Mouse (Mus musculus): ENCODE results near the gene Syap1. TPM values are rescaled to one million over a fixed set of nuclear protein-coding genes. Genes with fewer than 3 reads are reported as not detected.
"Not testable (repeated sequence)": the region's sequence is repeated elsewhere in the genome, so short reads cannot be mapped to it uniquely, and the experiment has no call there.

Gene Syap1
- polyA plus RNA-seq, 1 experiment from 2014 or later: 49.4 TPM

DNA sequence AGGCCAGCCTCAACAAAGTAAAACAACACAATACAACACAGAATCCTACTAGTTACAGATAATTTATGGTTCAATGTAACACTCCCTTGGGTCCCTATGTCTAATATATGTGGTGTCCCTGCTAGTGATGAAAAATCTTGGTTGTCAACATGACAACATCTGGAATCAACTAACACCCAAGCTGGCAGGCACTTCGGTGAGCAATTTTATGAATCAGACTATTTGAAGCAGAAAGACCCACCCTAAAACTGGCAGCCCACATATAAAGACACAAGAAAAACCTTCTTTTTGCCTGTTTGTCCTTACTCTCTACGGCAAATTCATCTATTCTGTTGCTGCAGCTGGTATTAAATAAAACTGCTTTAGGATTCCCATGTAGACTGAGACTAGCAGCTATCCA lies 14.5 kb downstream of the Syap1 start:
- Histone ChIP-seq H3K27ac (no peak overlapping the region), H3K9me3 (no peaks in the 10 kb centered on the region), H3K4me2 (replicated peaks) (no peak overlapping the region), H3K4me3 (no peak overlapping the region), H3K27me3 (no peaks in the 10 kb centered on the region), H3K36me3 (0 out of 2 replicates have a peak, but pooled peaks cover 5% of the 10 kb centered on the region), H3K9ac (no peak overlapping the region), H3K4me1 (no peaks in the 10 kb centered on the region)
- no peak for ATAC-seq (ENCODE audit: insufficient number of reproducible peaks, insufficient read depth, low FRiP score, low TSS enrichment)
- WGBS: 71% methylated on average over 2 of the region's 2 CpGs

DNA sequence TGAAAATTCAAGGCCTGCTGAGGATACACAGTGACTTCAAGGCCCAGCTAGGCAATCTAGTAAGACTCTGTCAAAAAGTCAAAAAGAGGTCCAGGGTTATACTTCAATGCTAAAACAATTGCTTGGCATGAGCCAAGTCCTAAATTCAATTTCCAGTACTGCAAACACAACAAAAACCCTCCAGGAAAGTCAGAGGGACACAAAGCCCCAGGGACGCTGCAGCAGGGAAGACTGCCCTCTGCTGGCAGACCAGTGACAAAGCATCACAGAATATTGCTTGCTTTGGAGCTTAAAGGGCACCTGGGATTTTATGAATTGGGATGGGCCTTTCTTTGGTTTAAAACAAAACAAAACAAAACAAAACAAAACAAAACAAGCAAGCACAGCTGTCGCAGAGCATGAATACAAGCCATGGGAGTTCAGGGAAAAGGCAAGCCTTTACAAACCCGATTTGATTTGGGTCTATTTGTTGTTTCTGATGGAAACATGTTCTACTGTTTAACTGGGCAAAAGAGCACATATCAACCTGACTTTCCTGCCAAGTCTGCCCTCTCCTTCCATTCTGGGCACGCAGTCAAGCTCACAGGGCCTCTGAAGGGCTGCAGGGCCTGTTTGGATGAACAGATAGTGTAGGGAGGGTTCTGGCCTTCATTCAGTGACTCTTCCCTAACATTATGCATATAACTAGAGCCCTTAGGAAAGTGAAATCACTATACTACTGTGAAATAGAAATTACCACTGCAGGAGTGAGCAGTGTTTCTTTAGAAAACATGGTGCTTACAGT lies 16.3 kb downstream of the Syap1 start:
- no peak for ATAC-seq (ENCODE audit: insufficient number of reproducible peaks, insufficient read depth, low FRiP score, low TSS enrichment)
- 0 out of 2 replicates have a peak, but pooled peaks cover 5% of the 10 kb centered on the region for H3K36me3 ChIP-seq
- no peak overlapping the region for H3K27ac ChIP-seq
- no peaks in the 10 kb centered on the region for H3K9me3 ChIP-seq
- H3K4me3 ChIP-seq: no peak overlapping the region
- no peak overlapping the region for H3K4me2 ChIP-seq (replicated peaks)
- no peak overlapping the region for H3K9ac ChIP-seq
- 55% methylated on average over 4 of the region's 4 CpGs for whole genome bisulfite sequencing
- no peaks in the 10 kb centered on the region for H3K27me3 ChIP-seq
- H3K4me1 ChIP-seq: no peaks in the 10 kb centered on the region

DNA sequence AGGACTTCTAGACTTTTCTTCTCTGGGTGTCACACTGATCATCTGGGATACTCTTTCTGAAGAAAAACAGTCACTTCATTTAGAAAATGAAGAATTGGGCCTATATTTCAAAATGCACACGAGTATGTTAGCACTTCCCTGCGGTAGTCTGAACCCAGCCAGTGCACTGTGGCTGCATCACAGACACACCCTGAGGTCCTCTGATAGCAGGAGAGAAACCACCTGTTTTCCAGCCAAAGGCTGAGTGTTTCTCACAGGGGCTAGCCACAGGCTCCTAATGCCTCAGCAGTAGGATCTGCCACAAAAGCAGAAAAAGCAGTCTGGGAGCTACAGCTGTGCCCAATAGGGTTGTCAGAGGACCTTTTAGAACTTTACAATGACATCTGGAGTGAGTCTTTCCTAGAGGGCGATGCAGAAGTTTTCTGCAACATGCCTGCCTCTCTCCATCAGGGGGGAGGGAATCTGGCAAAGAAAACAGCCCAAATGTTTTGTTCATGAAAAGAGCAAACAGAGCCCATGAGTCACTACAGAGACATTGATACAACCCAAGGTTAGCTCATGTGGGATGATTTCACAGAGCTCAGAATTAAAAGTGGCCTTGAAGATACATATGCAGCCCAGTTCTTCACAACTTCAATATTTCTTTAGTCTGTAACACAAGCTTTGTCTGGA lies 19.8 kb downstream of the Syap1 start:
- ATAC-seq (ENCODE audit: insufficient number of reproducible peaks, insufficient read depth, low FRiP score, low TSS enrichment): no peak
- Histone ChIP-seq H3K4me2 (replicated peaks) (no peak overlapping the region), H3K9me3 (no peaks in the 10 kb centered on the region), H3K9ac (no peak overlapping the region), H3K4me1 (no peaks in the 10 kb centered on the region), H3K36me3 (0 out of 2 replicates have a peak, but pooled peaks cover 5% of the 10 kb centered on the region), H3K4me3 (no peak overlapping the region), H3K27ac (no peak overlapping the region), H3K27me3 (no peaks in the 10 kb centered on the region)
- 79% methylated on average over 3 of the region's 3 CpGs for WGBS

DNA sequence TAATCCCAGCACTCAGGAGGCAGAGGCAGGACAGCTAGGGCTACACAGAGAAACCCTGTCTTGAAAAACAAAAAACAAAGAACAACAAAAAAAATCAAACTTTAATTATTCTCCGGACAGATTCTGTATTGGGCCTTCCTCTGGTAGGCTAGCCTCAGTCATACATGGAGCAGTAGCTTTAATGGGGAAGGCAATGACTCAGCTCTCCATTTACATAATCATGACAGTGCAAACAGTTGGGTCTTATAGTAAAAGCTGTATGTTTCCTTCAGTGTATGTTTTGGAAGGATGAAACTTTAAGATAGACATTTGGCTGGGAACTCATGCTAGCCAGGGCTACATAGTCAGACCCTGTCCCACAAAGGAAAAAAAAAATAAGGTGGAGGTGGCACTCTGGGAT lies 39.6 kb downstream of the Syap1 start:
- no peak for ATAC-seq (ENCODE audit: insufficient number of reproducible peaks, insufficient read depth, low FRiP score, low TSS enrichment)
- H3K27ac ChIP-seq: no peak overlapping the region
- no peak overlapping the region for H3K9ac ChIP-seq
- no peak overlapping the region for H3K4me2 ChIP-seq (replicated peaks)
- no peaks in the 10 kb centered on the region for H3K27me3 ChIP-seq
- H3K9me3 ChIP-seq: no peaks in the 10 kb centered on the region
- whole genome bisulfite sequencing: 94% methylated on average over 1 of the region's 1 CpGs
- H3K4me1 ChIP-seq: no peaks in the 10 kb centered on the region
- no peak overlapping the region for H3K4me3 ChIP-seq
- no peaks in the 10 kb centered on the region for H3K36me3 ChIP-seq

DNA sequence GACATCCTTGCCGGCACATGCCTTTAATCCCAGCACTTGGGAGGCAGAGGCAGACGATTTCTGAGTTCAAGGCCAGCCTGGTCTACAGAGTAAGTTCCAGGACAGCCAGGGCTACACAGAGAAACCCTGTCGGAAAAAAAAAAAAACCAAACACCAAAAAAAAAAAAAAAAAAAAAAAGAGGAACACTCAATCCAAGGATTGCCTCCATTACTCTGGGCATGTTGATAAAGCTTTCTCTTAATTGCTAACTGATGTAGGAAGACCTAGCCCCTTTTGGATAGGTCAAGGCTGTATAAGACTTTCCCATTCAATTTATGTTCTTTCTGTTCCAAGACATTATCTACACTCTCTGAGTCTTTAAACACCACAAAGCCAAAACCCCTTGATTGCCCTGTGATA lies 42.7 kb downstream of the Syap1 start:
- H3K9ac ChIP-seq: no peak overlapping the region
- H3K4me3 ChIP-seq: no peak overlapping the region
- H3K4me2 ChIP-seq (replicated peaks): no peak overlapping the region
- H3K27ac ChIP-seq: no peak overlapping the region
- no peaks in the 10 kb centered on the region for H3K9me3 ChIP-seq
- H3K36me3 ChIP-seq: no peaks in the 10 kb centered on the region
- WGBS: 86% methylated on average over 3 of the region's 3 CpGs
- ATAC-seq (ENCODE audit: insufficient number of reproducible peaks, insufficient read depth, low FRiP score, low TSS enrichment): no peak
- no peaks in the 10 kb centered on the region for H3K27me3 ChIP-seq
- H3K4me1 ChIP-seq: no peaks in the 10 kb centered on the region

DNA sequence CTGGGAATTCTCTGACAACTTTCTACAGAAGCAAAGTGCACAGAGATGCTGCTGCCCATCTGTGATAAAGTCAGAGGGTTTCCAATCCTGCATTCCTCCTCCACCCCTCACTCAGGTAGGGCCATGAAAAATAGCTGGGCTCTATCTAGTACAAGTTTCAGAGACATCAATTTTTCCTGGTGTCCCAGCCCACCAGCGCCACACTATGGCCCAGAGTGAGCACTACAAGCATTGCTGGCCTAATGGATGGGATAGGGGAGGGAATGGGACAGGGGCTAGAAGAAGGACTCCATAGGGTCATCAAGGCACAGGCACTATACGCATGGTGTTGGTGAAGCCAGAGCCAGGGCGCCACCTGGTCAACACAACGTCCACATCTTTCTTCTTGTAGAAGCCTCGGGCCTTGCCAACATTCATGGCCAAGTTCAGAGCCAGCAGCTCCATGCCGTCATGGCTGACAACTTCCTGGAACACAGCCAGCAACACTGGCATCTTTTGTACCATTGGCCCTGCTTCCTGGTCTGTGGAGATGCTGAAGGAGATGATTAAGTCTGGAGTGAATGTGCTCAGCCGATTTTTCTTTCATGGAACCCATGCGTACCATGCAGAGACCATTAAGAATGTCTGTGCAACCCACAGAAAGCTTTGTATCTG lies 43.7 kb downstream of the Syap1 start:
- H3K9ac ChIP-seq: no peak overlapping the region
- ATAC-seq (ENCODE audit: insufficient number of reproducible peaks, insufficient read depth, low FRiP score, low TSS enrichment): no peak
- H3K27ac ChIP-seq: no peak overlapping the region
- H3K4me2 ChIP-seq (replicated peaks): no peak overlapping the region
- H3K4me1 ChIP-seq: no peaks in the 10 kb centered on the region
- H3K4me3 ChIP-seq: no peak overlapping the region
- H3K9me3 ChIP-seq: no peaks in the 10 kb centered on the region
- whole genome bisulfite sequencing: 66% methylated on average over 8 of the region's 8 CpGs
- no peaks in the 10 kb centered on the region for H3K27me3 ChIP-seq
- H3K36me3 ChIP-seq: no peaks in the 10 kb centered on the region

GRCm38 (mm10) chrX:162832101-162832500 lies 56.1 kb downstream of the Syap1 start:
- H3K4me2 ChIP-seq (replicated peaks): no peak overlapping the region
- H3K9me3 ChIP-seq: no peaks in the 10 kb centered on the region
- H3K27me3 ChIP-seq: no peaks in the 10 kb centered on the region
- no peak for ATAC-seq (ENCODE audit: insufficient number of reproducible peaks, insufficient read depth, low FRiP score, low TSS enrichment)
- 35% methylated on average over 3 of the region's 3 CpGs for WGBS
- H3K4me3 ChIP-seq: no peak overlapping the region
- H3K9ac ChIP-seq: no peak overlapping the region
- no peaks in the 10 kb centered on the region for H3K4me1 ChIP-seq
- H3K36me3 ChIP-seq: no peaks in the 10 kb centered on the region
- H3K27ac ChIP-seq: no peak overlapping the region

DNA sequence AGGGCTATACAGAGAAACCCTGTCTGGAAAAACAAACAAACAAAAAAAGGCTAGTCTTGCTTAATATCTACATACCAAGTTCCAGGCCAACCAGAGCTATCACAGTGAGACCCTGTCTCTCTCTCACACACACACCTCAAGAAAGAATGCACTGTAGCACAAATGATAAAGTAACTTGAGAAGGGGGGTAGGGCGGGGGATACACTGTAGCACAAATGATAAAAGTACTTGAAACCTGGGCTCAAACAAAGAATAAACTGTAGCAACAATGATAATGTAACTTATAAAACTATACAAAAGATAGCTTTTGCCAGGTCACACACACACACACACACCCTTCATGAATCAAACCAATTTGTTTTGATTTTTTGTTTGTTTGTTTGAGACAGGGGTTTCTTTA lies 56.7 kb downstream of the Syap1 start:
- Histone ChIP-seq H3K9me3 (no peaks in the 10 kb centered on the region), H3K9ac (no peak overlapping the region), H3K4me3 (no peak overlapping the region), H3K4me2 (replicated peaks) (no peak overlapping the region), H3K27ac (no peak overlapping the region), H3K4me1 (no peaks in the 10 kb centered on the region), H3K36me3 (no peaks in the 10 kb centered on the region), H3K27me3 (no peaks in the 10 kb centered on the region)
- WGBS: 59% methylated on average over 1 of the region's 1 CpGs
- no peak for ATAC-seq (ENCODE audit: insufficient number of reproducible peaks, insufficient read depth, low FRiP score, low TSS enrichment)

DNA sequence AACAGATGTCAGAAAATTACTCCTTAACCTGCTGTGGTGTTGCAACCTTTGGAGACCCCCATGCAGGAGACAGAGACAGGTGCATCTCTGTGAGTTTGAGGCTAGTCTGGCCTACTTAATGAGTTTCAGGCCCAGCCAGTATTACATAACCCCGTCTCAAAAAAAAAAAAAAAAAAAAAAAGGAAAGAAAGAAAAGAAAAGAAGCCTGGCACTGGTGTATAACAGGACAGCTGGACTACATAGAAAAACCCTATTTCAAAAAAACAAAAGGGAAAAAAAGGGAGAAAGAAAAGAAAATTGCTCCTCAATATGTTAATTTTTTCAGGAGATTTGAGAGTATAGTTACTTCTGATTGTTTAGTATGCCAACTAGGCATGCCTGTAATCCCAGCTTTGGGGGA lies 57.2 kb downstream of the Syap1 start:
- Histone ChIP-seq H3K27me3 (no peaks in the 10 kb centered on the region), H3K9me3 (no peaks in the 10 kb centered on the region), H3K4me3 (no peak overlapping the region), H3K27ac (no peak overlapping the region), H3K9ac (no peak overlapping the region), H3K4me1 (no peaks in the 10 kb centered on the region), H3K36me3 (no peaks in the 10 kb centered on the region), H3K4me2 (replicated peaks) (no peak overlapping the region)
- no peak for ATAC-seq (ENCODE audit: insufficient number of reproducible peaks, insufficient read depth, low FRiP score, low TSS enrichment)
- WGBS: 21% methylated on average over 1 of the region's 1 CpGs

DNA sequence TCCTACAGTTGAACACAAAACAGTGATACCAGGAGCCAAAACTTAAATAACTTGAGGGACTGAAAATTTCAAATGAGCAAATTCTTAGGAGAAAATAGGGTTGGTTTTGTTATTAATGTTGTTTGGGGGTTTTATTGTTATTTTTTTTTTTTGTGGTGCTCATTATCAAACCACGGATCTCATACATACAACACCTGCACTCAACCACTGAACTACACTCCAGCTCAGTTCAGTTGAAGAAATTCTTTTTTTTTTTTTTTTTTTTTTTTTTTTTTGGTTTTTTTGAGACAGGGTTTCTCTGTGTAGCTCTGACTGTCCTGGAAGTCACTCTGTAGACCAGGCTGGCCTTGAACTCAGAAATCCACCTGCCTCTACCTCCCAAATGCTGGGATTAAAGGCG lies 57.9 kb downstream of the Syap1 start:
- not testable (repeated sequence) for H3K27me3 ChIP-seq; H3K4me2 ChIP-seq (replicated peaks); H3K36me3 ChIP-seq; ATAC-seq (ENCODE audit: insufficient number of reproducible peaks, insufficient read depth, low FRiP score, low TSS enrichment); H3K4me1 ChIP-seq; H3K9ac ChIP-seq; H3K27ac ChIP-seq; H3K9me3 ChIP-seq; H3K4me3 ChIP-seq
- 50% methylated on average over 2 of the region's 2 CpGs for WGBS

- no peaks in the 10 kb centered on the region for H3K36me3 ChIP-seq
- peak overlapping the region; percentile 54 for H3K4me3 ChIP-seq
- no peak overlapping the region for H3K27ac ChIP-seq
- peak overlapping the region; percentile 37 for H3K4me2 ChIP-seq (replicated peaks)
- no peaks in the 10 kb centered on the region for H3K27me3 ChIP-seq
- ATAC-seq (ENCODE audit: insufficient number of reproducible peaks, insufficient read depth, low FRiP score, low TSS enrichment): no peak
- no peak overlapping the region for H3K9ac ChIP-seq
- no peaks in the 10 kb centered on the region for H3K9me3 ChIP-seq
- WGBS: 42% methylated on average over 5 of the region's 5 CpGs
- H3K4me1 ChIP-seq: no peaks in the 10 kb centered on the region
Measured at GRCm38 (mm10) chrX:162829741-162830140, 58.5 kb downstream of the Syap1 start.

DNA sequence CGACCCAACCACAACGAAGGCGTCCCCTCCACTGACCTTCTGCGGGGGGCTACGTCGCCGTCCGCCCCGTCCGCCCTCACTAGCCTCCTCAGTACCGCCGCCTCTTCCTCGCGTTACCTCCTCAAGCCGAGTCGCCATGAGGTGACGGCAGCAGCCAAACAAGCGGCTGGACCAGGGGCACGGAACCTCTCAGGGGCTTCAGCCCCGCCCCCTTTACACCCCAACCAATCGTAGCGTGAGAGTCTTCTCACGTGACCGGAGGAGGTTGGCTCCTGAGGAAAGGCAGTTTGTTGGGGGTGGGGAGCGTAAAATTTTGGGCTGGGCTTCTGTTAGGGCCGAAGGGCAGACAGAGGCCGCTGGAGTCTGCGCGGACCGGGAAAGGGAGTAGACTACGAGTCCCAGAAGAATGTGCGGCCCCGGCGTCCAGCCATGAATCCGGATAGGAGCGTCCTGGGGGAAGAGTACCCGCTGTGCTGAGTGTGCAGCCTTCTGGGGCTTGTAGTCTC lies 59.0 kb downstream of the Syap1 start, which contains the start of gene Txlng:
Gene Txlng (minus strand): TSS at position 252 of the 506 bp plus-strand sequence.
- ATAC-seq (ENCODE audit: insufficient number of reproducible peaks, insufficient read depth, low FRiP score, low TSS enrichment): peak; percentile 99
- Histone ChIP-seq H3K27me3 (no peaks in the 10 kb centered on the region), H3K9me3 (no peaks in the 10 kb centered on the region), H3K4me1 (no peaks in the 10 kb centered on the region), H3K4me2 (replicated peaks) (peak within 1 kb of the TSS; percentile 83), H3K27ac (no peak within 1 kb of the TSS), H3K36me3 (no peaks in the 10 kb centered on the region), H3K9ac (peak within 1 kb of the TSS; percentile 54), H3K4me3 (peak within 1 kb of the TSS; percentile 54)
- WGBS: 28% methylated on average over 37 of the region's 37 CpGs

All from embryonic facial prominence, embryonic 12.5 days (tissue).